Mouse (Mus musculus) lung, adult 18-20 months (tissue): ENCODE data around the gene Serpina11.
"Not testable (repeated sequence)": the region's sequence is repeated elsewhere in the genome, so short reads cannot be mapped to it uniquely, and the experiment has no call there.

Experiments used
- DNase-seq, 2 experiments: peaks; one replicate each; pipeline ENCODE4 v3.0.0; 2022; ENCODE audit warnings: mixed read lengths in 2 of 2

The Serpina11 gene

DNA sequence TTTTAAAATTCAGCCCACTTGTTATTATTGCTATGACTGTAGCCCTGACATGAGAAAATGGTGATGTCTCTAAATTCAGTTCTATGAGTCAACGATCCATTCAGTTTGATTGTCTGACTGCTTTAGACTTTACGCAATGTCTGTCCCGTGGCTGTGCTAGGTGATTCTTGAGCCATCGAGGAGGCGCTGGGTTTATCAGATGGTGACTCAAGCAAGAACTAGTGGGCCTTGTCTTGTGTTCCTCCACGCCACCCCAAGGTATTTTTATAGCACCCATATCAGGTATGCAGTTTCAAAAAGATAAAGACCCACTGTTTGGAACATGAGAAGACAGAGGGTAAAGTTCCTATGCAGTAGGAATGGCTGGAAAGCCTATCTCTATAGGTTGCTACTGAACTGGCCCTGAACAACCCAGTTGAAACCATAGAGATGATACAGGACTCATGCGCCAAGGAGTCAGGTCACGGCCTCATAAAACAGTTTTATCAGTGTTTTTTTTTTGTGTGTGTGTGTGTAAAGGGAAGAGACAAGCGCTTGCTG lies 20.1 kb downstream of the Serpina11 start:
- no peak for DNase-seq

- no peak for DNase-seq
Observed at GRCm38 (mm10) chr12:103966761-103967160, 23.0 kb downstream of the Serpina11 start.

DNA sequence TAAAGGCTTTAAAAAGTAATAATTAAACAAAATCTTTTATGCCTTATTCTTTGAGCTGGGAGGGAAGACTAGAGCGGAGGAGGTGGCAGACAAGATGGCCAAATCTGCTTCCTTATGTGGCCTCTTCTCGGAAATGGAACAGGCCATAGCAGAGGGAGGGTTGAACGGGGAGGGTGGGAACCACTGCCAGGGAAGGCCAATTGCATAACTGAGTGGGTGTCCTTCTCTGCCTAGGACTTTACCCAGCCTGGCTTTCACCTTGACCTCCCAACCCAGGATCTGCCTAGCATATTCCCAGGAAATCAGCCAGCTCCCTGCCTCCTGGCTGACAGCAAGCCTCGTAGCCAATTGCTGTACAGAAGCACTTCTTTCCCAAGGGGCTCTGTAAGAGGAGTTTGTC lies 26.5 kb downstream of the Serpina11 start:
- DNase-seq: no peak

DNA sequence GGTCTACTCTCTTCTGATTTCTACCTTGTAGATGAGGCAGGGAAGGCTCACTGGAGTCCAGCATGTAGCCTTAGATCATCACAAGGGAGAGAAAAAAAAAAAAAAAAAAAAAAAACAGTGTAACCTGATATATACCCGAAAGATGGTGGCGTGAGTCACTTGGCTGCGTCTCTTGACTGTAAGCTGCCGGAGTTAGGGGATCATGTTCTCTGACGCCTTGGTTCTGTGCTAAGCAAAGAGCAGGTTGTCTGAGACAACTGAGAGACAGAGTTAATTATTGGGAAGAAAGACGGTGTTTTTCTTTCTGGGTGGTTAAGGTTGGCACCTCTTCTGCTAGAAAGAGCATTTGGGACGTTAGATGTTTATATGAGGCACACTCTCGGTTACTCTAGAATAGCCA lies 26.9 kb downstream of the Serpina11 start:
- no peak for DNase-seq

GRCm38 (mm10) chr12:103962337-103962736 lies 27.4 kb downstream of the Serpina11 start:
- DNase-seq: no peak

GRCm38 (mm10) chr12:103961716-103962115 lies 28.0 kb downstream of the Serpina11 start:
- no peak for DNase-seq

GRCm38 (mm10) chr12:103958798-103959197 lies 31.0 kb downstream of the Serpina11 start, which contains the start of gene Serpina1e:
Gene Serpina1e, minus strand, starts transcription at chr12:103958975.
- DNase-seq: no peak

GRCm38 (mm10) chr12:103956555-103956954 lies 33.2 kb downstream of the Serpina11 start:
- not testable (repeated sequence) for DNase-seq

DNA sequence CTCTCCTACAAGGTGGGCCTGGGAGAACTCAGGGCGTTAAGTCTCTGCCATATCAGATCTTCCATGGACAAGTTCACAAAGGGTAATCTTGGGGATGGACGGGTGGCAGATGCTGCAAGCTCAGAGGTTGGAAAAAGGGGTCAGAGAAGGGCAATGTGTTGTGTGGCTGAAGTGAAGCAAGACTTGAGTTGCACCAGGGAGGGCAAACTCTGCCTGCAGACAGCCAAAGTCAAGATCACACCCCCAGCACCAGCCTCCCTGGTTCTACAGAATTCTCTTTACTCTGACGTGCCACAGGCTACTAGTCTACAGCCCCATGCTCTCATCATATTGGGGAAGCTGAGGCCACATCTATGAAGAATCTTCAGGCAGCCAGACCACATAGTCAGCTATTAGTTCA lies 36.8 kb downstream of the Serpina11 start:
- DNase-seq: not testable (repeated sequence)

- DNase-seq: no peak
Observed at GRCm38 (mm10) chr12:103946243-103946642, 43.5 kb downstream of the Serpina11 start.
